Mouse (Mus musculus) Patski (cell line): ENCODE data around the gene Thap4. TPM values are rescaled to one million over a fixed set of nuclear protein-coding genes. Genes with fewer than 3 reads are reported as not detected.

ENCODE experiments used
- ATAC-seq: fragments of 100-300 bp; one replicate; pipeline ENCODE4 v1.8.0; 2021
- CTCF ChIA-PET: fragments of 350-600 bp; sonication (Branson Sonifier 250); formaldehyde crosslinking; loops from one replicate; lab custom pipeline; 2022; ENCODE audit warnings: inconsistent platforms; lab: Charles Lee
- POLR2A ChIA-PET: fragments of 350-600 bp; sonication (Branson Sonifier 250); formaldehyde crosslinking; loops from one replicate; lab custom pipeline; 2022; ENCODE audit warnings: antibody characterized with exemption, inconsistent platforms; lab: Charles Lee
- DNase-seq: peaks from one replicate; pipeline ENCODE4 v3.0.0-alpha.2; 2011; ENCODE audit warnings: low read depth, low spot score
- H3K27me3 ChIP-seq: fragments of 371-371 bp; one replicate; pipeline ENCODE4 v1.5.1; 2021
- CTCF ChIP-seq: fragments of 100-300 bp; IDR thresholded peaks from one replicate; pipeline ENCODE4 v1.5.1; 2021
- in situ Hi-C: fragments of 300-500 bp; cut with MboI; formaldehyde crosslinking; loops from 3 replicates; pipeline ENCODE4 v1.11.1; 2018; ENCODE audit warnings: low pct_unique_long_range_greater_than_20kb, mixed read lengths
- polyA plus RNA-seq: library from polyadenylated mRNA; unstranded; gene quantifications from one replicate; pipeline ENCODE4 v1.2.3, GENCODE M21; 2021

Thap4 gene
- 86.0 TPM for polyA plus RNA-seq

DNA sequence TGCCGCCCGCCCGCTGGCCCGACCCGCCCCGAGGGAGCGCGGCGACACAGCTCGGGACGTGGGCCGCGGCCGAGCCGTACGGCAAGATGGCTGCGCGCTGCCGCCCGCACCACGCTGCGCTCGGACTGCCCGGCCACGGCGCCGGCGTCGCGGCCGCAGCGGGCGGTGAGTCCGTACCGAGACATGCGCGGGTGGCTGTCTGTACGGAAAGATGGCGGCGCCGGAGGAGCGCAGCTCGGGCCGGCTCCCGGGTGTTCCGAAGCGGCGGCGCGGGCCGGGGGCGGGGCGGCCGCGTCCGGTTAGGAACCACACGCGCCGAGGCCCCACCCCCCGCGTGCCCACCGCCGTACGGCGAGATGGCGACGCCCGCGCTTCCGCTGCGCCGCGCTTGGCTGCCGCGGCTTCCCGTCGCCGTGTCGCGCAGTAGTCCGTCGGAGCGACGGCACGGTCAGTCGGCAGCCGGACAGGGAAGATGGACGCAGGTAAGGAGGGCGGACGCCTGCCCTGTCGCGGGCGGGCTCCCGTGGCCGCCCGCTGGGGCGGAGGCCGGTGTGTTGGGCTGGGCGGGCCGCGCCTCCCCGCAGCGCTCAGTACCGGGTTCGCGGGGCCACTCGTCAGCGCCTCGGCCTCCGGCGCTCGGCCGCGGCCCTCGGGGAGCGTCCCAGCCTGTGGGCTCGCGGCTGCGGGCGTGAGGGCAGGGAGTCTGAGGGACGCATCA is at the start of gene Thap4:
TSS of gene Thap4 (minus strand) at position 292 of the 718 bp plus-strand sequence.
- in situ Hi-C loops, result no loop called here
- DNase-seq, result peak; percentile 56
- no peaks in the 10 kb centered on the region for H3K27me3 ChIP-seq
- CTCF ChIA-PET, result no interaction called here
- POLR2A ChIA-PET, result interaction anchor here (1.0 kb wide), 1 partner anchor 47 kb away, joined by 4 read pairs; the partner anchor contains the start of gene Dtymk
- no peak for TF ChIP-seq CTCF
- ATAC-seq, result peak; percentile 82

- peak; percentile 78 for DNase-seq
- in situ Hi-C loops, result no loop called here
- CTCF ChIA-PET, result interaction anchor here (0.7 to 1.0 kb wide), 2 partner anchors 11 to 36 kb away, joined by 3 read pairs; no protein-coding TSS in a partner anchor
- POLR2A ChIA-PET, result no interaction called here
- H3K27me3 ChIP-seq, result no peaks in the 10 kb centered on the region
- ATAC-seq, result peak; percentile 88
- no peak for TF ChIP-seq CTCF
These were observed 49.2 kb upstream of the Thap4 start, which contains the start of gene Ing5 for GRCm38 (mm10) chr1:93803556-93804507. Gene Ing5, plus strand, starts transcription at chr1:93803965.

DNA sequence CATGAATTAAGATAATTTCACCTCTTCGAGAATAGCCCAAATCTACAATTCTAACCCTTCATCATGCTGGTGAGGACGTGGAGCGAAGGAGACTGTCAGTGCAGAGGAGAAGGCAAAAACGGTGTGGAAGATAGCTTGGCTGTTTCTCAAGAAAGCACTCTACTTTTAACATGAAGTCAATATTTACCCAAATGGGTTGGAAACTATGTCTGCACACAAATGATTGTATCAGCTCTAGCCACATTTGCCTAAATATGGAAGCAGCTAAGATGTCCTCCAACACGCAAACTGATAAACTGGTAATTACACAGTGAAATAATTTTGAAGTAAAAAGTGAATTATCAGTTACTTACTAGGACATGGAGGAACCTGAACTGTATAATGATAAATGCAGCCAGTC is 48.1 kb upstream of the Thap4 start:
- in situ Hi-C loops, result no loop called here
- ChIA-PET POLR2A (no interaction called here), CTCF (no interaction called here)
- TF ChIP-seq CTCF, result no peak
- DNase-seq (no peak), ATAC-seq (no peak)
- H3K27me3 ChIP-seq, result no peaks in the 10 kb centered on the region

- in situ Hi-C loops, result no loop called here
- no peak for TF ChIP-seq CTCF
- CTCF ChIA-PET, result interaction anchor here (0.9 to 1.2 kb wide), 3 partner anchors 9 to 15 kb away, joined by 3 read pairs; no protein-coding TSS in a partner anchor
- POLR2A ChIA-PET, result interaction anchor here (0.6 to 1.7 kb wide), 4 partner anchors 13 to 485 kb away, joined by 3 to 5 read pairs (median 4); partner anchors contain the start of gene Thap4
- ATAC-seq (peak; percentile 58), DNase-seq (peak; percentile 55)
- H3K27me3 ChIP-seq, result no peaks in the 10 kb centered on the region
These were observed 47.1 kb upstream of the Thap4 start, which contains the start of gene Dtymk for GRCm38 (mm10) chr1:93801741-93802238. Gene Dtymk, minus strand, starts transcription at chr1:93801934.

DNA sequence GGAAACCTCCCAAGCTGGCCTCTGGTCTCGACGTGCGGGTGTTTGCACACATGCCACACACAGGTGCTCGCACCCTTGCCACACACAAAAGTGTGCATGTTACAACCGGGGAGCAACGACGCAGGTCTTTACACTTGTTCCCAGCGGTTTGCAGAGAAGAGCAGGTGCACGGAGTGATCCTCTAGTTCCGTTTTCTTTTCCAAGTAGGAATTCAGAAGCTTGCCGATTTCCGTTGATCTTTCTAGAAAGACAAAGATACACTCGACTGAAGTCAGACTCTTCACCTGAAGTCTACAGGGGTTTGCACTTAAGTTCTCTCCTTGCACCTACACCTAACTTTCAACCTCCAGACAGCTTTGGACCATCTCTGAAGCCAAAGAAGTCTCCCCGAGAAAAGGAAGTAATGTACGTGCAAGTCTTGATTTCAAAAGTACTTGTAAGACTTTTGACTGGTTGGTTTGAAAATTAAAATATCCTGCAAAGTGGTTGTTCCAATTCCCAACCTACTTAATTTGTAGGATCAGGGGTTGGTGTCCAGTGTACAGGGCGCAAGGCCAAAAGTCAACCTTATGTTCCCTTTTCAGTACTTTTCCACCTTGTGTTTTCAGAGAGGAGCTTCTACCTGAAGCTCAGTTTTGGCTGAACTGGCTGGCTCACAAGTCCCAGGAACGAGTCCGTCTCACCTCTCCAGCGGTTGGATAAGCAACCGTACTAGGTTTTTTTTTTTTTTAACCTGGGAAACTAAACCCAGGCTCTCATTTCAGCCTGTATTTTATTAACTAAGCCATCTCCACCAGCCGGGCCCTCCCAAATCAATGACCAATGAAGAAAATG is 46.2 kb upstream of the Thap4 start:
- DNase-seq, result no peak
- ChIA-PET CTCF (interaction anchor here (0.9 to 1.2 kb wide), 2 partner anchors 8 to 12 kb away, joined by 3 read pairs; no protein-coding TSS in a partner anchor), POLR2A (interaction anchor here (0.6 to 1.7 kb wide), 4 partner anchors 12 to 485 kb away, joined by 3 to 5 read pairs (median 4); partner anchors contain the start of gene Thap4)
- no peak for TF ChIP-seq CTCF
- in situ Hi-C loops, result no loop called here
- no peaks in the 10 kb centered on the region for H3K27me3 ChIP-seq
- no peak for ATAC-seq

- POLR2A ChIA-PET, result no interaction called here
These were observed 41.2 kb upstream of the Thap4 start for GRCm38 (mm10) chr1:93795886-93796285.

GRCm38 (mm10) chr1:93794526-93794925 is 39.9 kb upstream of the Thap4 start:
- in situ Hi-C loops, result no loop called here
- no peak for TF ChIP-seq CTCF
- CTCF ChIA-PET, result no interaction called here
- no peaks in the 10 kb centered on the region for H3K27me3 ChIP-seq
- ATAC-seq (no peak), DNase-seq (no peak)
- POLR2A ChIA-PET, result no interaction called here

More at GRCm38 (mm10) chr1:93795886-93796285, 41.2 kb upstream of the Thap4 start:
- TF ChIP-seq CTCF, result no peak
- in situ Hi-C loops, result no loop called here
- CTCF ChIA-PET, result no interaction called here
- ATAC-seq (no peak), DNase-seq (no peak)
- H3K27me3 ChIP-seq, result no peaks in the 10 kb centered on the region

- ChIA-PET POLR2A (no interaction called here), CTCF (interaction anchor here (0.9 to 3.3 kb wide), 3 partner anchors 9 to 15 kb away, joined by 3 to 11 read pairs (median 3); partner anchors contain the start of gene Dtymk)
- DNase-seq (no peak), ATAC-seq (no peak)
- TF ChIP-seq CTCF, result no peak
- no peaks in the 10 kb centered on the region for H3K27me3 ChIP-seq
- in situ Hi-C loops, result no loop called here
These were observed 32.2 kb upstream of the Thap4 start for GRCm38 (mm10) chr1:93786912-93787311.

- ChIA-PET POLR2A (no interaction called here), CTCF (interaction anchor here (0.9 to 3.4 kb wide), 2 partner anchors 10 to 11 kb away, joined by 3 to 11 read pairs; no protein-coding TSS in a partner anchor)
- ATAC-seq (no peak), DNase-seq (no peak)
- no peaks in the 10 kb centered on the region for H3K27me3 ChIP-seq
- in situ Hi-C loops, result no loop called here
- TF ChIP-seq CTCF, result no peak
These were observed 22.0 kb upstream of the Thap4 start for GRCm38 (mm10) chr1:93776686-93777085.
